Mouse (Mus musculus) left cerebral cortex, postnatal 14 days (tissue): ENCODE measurements around the gene Wnt2. TPM values are rescaled to one million over a fixed set of nuclear protein-coding genes. Genes with fewer than 3 reads are reported as not detected.

ENCODE experiments used
- DNase-seq, 2 experiments: peaks; one replicate each; pipeline ENCODE4 v3.0.0; 2021 to 2022; ENCODE audit warnings: low spot score in 2 of 2, mixed read lengths in 1 of 2
- intact Hi-C: fragments of 180-260 bp; cut with DNase I; formaldehyde crosslinking; loops from one replicate; pipeline ENCODE4 v1.15.1; 2025
- long read RNA-seq, 2 experiments: library from polyadenylated mRNA; stranded (forward); transcript quantifications; one replicate each; pipeline ENCODE4 v2.0.0; 2021
- total RNA-seq, 2 experiments: library from RNA; stranded (reverse); gene quantifications; 2 replicates each; pipeline ENCODE4 v1.2.3; 2021

Gene Wnt2
- total RNA-seq = 1 to 10 TPM; 3.9 to 4.2 TPM
- long read RNA-seq, experiment 1, transcript Wnt2-201 (5 exons, 2,255 nt) = major isoform, 6 of 10 reads
- long read RNA-seq, experiment 1, partial matches to known transcripts = 0 of 10 reads
- long read RNA-seq, experiment 1, other reads (novel, unspliced or antisense) = 4 of 10 reads
- long read RNA-seq, experiment 2, partial matches to known transcripts = 0 of 5 reads
- long read RNA-seq, experiment 2, other reads (novel, unspliced or antisense) = 2 of 5 reads

GRCm38 (mm10) chr6:18029746-18030656, at the start of gene Wnt2:
Gene Wnt2 (minus strand): TSS chr6:18030585.
- peak; percentile 56 to 58 for DNase-seq

GRCm38 (mm10) chr6:18078615-18079014, 48.2 kb upstream of the Wnt2 start:
- DNase-seq = peak; percentile 7 to 35
- intact Hi-C loops = loop anchor here (5.0 kb wide), 1 partner anchor 401 kb away; no protein-coding TSS in a partner anchor

More at GRCm38 (mm10) chr6:18029746-18030656, at the start of gene Wnt2:
- intact Hi-C loops = no loop called here

- no peak for DNase-seq
- intact Hi-C loops = loop anchor here (5.0 kb wide), 1 partner anchor 400 kb away; no protein-coding TSS in a partner anchor
Observed at GRCm38 (mm10) chr6:18076986-18077385, 46.6 kb upstream of the Wnt2 start.

GRCm38 (mm10) chr6:18076577-18076976, 46.2 kb upstream of the Wnt2 start:
- no peak for DNase-seq
- intact Hi-C loops = loop anchor here (5.0 kb wide), 1 partner anchor 399 kb away; no protein-coding TSS in a partner anchor

GRCm38 (mm10) chr6:18057899-18058298, 27.5 kb upstream of the Wnt2 start:
- intact Hi-C loops = no loop called here
- no peak for DNase-seq

GRCm38 (mm10) chr6:18051702-18052101, 21.3 kb upstream of the Wnt2 start:
- peak; percentile 25 to 51 for DNase-seq
- intact Hi-C loops = no loop called here

- intact Hi-C loops = no loop called here
- DNase-seq = no peak
Observed at GRCm38 (mm10) chr6:18044299-18044698, 13.9 kb upstream of the Wnt2 start.

- intact Hi-C loops = no loop called here
- DNase-seq = no peak
Observed at GRCm38 (mm10) chr6:18043172-18043571, 12.8 kb upstream of the Wnt2 start.

- no peak for DNase-seq
- intact Hi-C loops = no loop called here
Observed at GRCm38 (mm10) chr6:18032271-18032670, 1.9 kb upstream of the Wnt2 start.

GRCm38 (mm10) chr6:18031509-18032010, 1.2 kb upstream of the Wnt2 start:
- intact Hi-C loops = no loop called here
- DNase-seq = peak; percentile 20 to 32

- DNase-seq = no peak
- intact Hi-C loops = no loop called here
Observed at GRCm38 (mm10) chr6:18030868-18031508, 603 bp upstream of the Wnt2 start.

- no peak for DNase-seq
- intact Hi-C loops = no loop called here
Observed at GRCm38 (mm10) chr6:18024133-18024794, 6.1 kb downstream of the Wnt2 start.

GRCm38 (mm10) chr6:18013346-18013745, 17.0 kb downstream of the Wnt2 start:
- intact Hi-C loops = no loop called here
- DNase-seq = no peak

- no peak for DNase-seq
- intact Hi-C loops = no loop called here
Observed at GRCm38 (mm10) chr6:18007356-18007755, 23.0 kb downstream of the Wnt2 start.

GRCm38 (mm10) chr6:18002065-18002464, 28.3 kb downstream of the Wnt2 start:
- intact Hi-C loops = no loop called here
- no peak for DNase-seq

- intact Hi-C loops = no loop called here
Observed at GRCm38 (mm10) chr6:17998497-17998896, 31.9 kb downstream of the Wnt2 start.

GRCm38 (mm10) chr6:17994956-17995790, 35.2 kb downstream of the Wnt2 start:
- no peak for DNase-seq
- intact Hi-C loops = no loop called here

More at GRCm38 (mm10) chr6:17998497-17998896, 31.9 kb downstream of the Wnt2 start:
- no peak for DNase-seq

- no peak for DNase-seq
- intact Hi-C loops = no loop called here
Observed at GRCm38 (mm10) chr6:17991625-17992024, 38.8 kb downstream of the Wnt2 start.
